Mouse (Mus musculus): ENCODE measurements around the gene Zbtb20.

GRCm38 (mm10) chr16:43602573-43602972 is 726.9 kb downstream of the Zbtb20 start:
- TF ChIP-seq CTCF (IDR thresholded peaks at IDR 0.05; ENCODE audit: low read depth, low read length) (no peak), TAL1 (conservative IDR thresholded peaks at IDR 0.05; ENCODE audit: low read depth, low read length) (no peak), GATA1 (IDR thresholded peaks at IDR 0.05; ENCODE audit: borderline replicate concordance, low read length) (no peak), POLR2AphosphoS5 (IDR thresholded peaks at IDR 0.05; ENCODE audit: insufficient replicate concordance, low read depth, low read length) (no peak)

Measured in G1E (cell line).